Mouse (Mus musculus) limb, embryonic 15.5 days (tissue): Measurements from ENCODE around the gene Rmnd1. TPM values are rescaled to one million over a fixed set of nuclear protein-coding genes. Genes with fewer than 3 reads are reported as not detected.

Source experiments
- ATAC-seq: fragments of 200-750 bp; cut with Nextera tagmentation; 2 replicates; pipeline ENCODE4 v1.8.0; 2017; ENCODE audit warnings: low read depth, moderate TSS enrichment; ENCODE audit not compliant: insufficient number of reproducible peaks, low FRiP score, low TSS enrichment
- H3K27ac ChIP-seq: fragments of 300-500 bp; sonication (generic); 2 replicates; pipeline ENCODE4 v1.5.1; 2015; ENCODE audit warnings: moderate library complexity, mild to moderate bottlenecking, inconsistent platforms
- H3K27me3 ChIP-seq: fragments of 300-500 bp; sonication (generic); 2 replicates; pipeline ENCODE4 v1.6.1; 2015; ENCODE audit warnings: inconsistent platforms
- H3K36me3 ChIP-seq: fragments of 300-500 bp; sonication (generic); 2 replicates; pipeline ENCODE4 v1.6.1; 2015; ENCODE audit warnings: inconsistent platforms
- H3K4me1 ChIP-seq: fragments of 300-500 bp; sonication (generic); 2 replicates; pipeline ENCODE4 v1.6.1; 2015; ENCODE audit warnings: inconsistent platforms
- H3K4me2 ChIP-seq: fragments of 300-500 bp; sonication (generic); 2 replicates; pipeline ENCODE4 v1.6.1; 2015; ENCODE audit warnings: mild to moderate bottlenecking, inconsistent platforms
- H3K4me3 ChIP-seq: fragments of 300-500 bp; sonication (generic); 2 replicates; pipeline ENCODE4 v1.5.1; 2015; ENCODE audit warnings: mild to moderate bottlenecking, inconsistent platforms
- H3K9ac ChIP-seq: fragments of 300-500 bp; sonication (generic); 2 replicates; pipeline ENCODE4 v1.6.1; 2015; ENCODE audit warnings: inconsistent platforms
- H3K9me3 ChIP-seq: fragments of 300-500 bp; sonication (generic); 2 replicates; pipeline ENCODE4 v1.6.1; 2016; ENCODE audit warnings: inconsistent platforms
- WGBS: fragments of 180-500 bp; shearing (Covaris S2); methylation state at CpG from one replicate; pipeline ENCODE4 v1.1.7; 2015; 5-methylcytosine and 5-hydroxymethylcytosine counted together
- polyA plus RNA-seq: library from polyadenylated mRNA; unstranded; fragments of >200 nt; fragmentation: Nextera tagmentation; extraction: Ambion mirVana; gene quantifications from 2 replicates; pipeline ENCODE4 v1.2.1, GENCODE M21; 2015

The Rmnd1 gene
- polyA plus RNA-seq, 1 experiment from 2014 or later: 43.4 TPM

GRCm38 (mm10) chr10:4390550-4390949, 41.6 kb downstream of the Rmnd1 start:
- peaks cover 35% of the 10 kb centered on the region for H3K4me1 ChIP-seq
- H3K27me3 ChIP-seq: no peaks in the 10 kb centered on the region
- no peak overlapping the region for H3K4me3 ChIP-seq
- 40% methylated on average over 2 of the region's 2 CpGs for WGBS
- H3K27ac ChIP-seq: peak overlapping the region; percentile 1; the same call in 1 of the 2 replicates
- no peak for ATAC-seq
- peaks cover 20% of the 10 kb centered on the region for H3K36me3 ChIP-seq
- no peaks in the 10 kb centered on the region for H3K9me3 ChIP-seq
- no peak overlapping the region for H3K9ac ChIP-seq
- no peak overlapping the region for H3K4me2 ChIP-seq

DNA sequence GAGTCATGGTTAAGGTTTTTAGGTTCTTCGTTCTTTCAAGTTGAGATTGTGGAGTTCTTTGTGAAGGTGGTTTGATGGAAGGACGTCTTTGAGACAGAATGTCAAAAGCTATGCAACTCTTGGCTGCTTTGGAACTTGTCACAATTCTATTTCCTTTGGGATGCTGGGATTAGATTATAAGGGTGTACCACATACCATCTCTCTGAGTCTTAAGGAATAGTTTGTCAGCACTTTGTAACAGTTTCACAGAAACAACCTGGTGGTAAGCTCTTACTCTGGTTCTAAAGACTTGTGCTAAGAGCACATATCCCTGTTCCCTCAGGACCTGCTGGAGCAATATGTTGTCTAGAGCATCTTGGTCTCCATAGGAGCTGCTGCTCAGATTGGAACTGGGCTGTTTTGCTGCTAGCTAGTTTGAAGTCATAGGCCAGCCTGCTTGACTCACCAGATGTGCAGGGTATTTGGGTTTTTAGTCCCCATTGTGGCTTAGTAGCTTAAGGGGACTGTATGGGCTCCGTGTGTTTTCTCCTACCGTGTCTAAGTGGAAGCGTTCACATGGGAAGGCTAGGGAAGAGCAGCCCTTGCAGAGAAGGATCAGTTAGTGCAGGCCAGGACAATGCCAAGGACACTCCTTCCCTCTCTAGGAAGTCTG, 42.6 kb downstream of the Rmnd1 start:
- no peak for ATAC-seq
- H3K27ac ChIP-seq: no peak overlapping the region
- WGBS: 49% methylated on average over 5 of the region's 5 CpGs
- H3K9me3 ChIP-seq: no peaks in the 10 kb centered on the region
- no peaks in the 10 kb centered on the region for H3K27me3 ChIP-seq
- peak overlapping the region; percentile 96 for H3K4me3 ChIP-seq
- peaks cover 15% of the 10 kb centered on the region for H3K36me3 ChIP-seq
- peaks cover 35% of the 10 kb centered on the region for H3K4me1 ChIP-seq
- 0 out of 2 replicates have a peak overlapping the region, but pooled peaks have one; percentile 100 for H3K9ac ChIP-seq
- H3K4me2 ChIP-seq: peak overlapping the region; percentile 67

DNA sequence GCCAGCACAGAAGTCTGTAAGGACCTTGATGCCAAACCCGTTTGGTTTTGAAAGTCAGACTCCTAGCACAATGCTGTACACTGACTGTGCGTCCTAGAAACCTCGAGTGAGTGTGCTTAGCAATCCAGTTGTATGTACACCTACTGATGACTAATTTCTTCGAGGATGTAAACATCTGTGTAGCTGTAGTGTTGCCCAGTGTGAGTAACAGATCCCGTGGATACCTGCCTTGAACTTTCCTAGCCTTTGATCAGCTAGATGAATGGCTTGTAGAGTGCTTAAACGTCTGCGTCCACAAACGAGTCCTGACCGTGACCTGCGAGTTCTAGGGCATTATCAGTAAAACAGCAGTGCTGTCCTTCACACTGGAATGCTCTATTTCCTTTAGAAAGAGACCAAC, 43.2 kb downstream of the Rmnd1 start:
- no peak overlapping the region for H3K27ac ChIP-seq
- no peaks in the 10 kb centered on the region for H3K27me3 ChIP-seq
- H3K9ac ChIP-seq: peak overlapping the region; percentile 100; the same call in 1 of the 2 replicates
- 11% methylated on average over 10 of the region's 10 CpGs for WGBS
- H3K4me2 ChIP-seq: peak overlapping the region; percentile 67
- H3K4me1 ChIP-seq: peaks cover 35% of the 10 kb centered on the region
- no peak for ATAC-seq
- H3K36me3 ChIP-seq: peaks cover 10% of the 10 kb centered on the region
- H3K9me3 ChIP-seq: no peaks in the 10 kb centered on the region
- peak overlapping the region; percentile 96 for H3K4me3 ChIP-seq

GRCm38 (mm10) chr10:4388384-4388745, 43.8 kb downstream of the Rmnd1 start:
- Histone ChIP-seq H3K4me3 (peak overlapping the region; percentile 96), H3K27ac (peak overlapping the region; percentile 100), H3K9ac (peak overlapping the region; percentile 100), H3K36me3 (peaks cover 6% of the 10 kb centered on the region; the same call in 1 of the 2 replicates), H3K4me2 (peak overlapping the region; percentile 67), H3K27me3 (no peaks in the 10 kb centered on the region), H3K4me1 (peaks cover 35% of the 10 kb centered on the region), H3K9me3 (no peaks in the 10 kb centered on the region)
- WGBS: under 1% methylated on average over 19 of the region's 19 CpGs
- ATAC-seq: no peak

- H3K9ac ChIP-seq: peak within 1 kb of the TSS; percentile 100
- H3K4me3 ChIP-seq: peak within 1 kb of the TSS; percentile 96
- H3K9me3 ChIP-seq: no peaks in the 10 kb centered on the region
- H3K27me3 ChIP-seq: no peaks in the 10 kb centered on the region
- H3K27ac ChIP-seq: peak within 1 kb of the TSS; percentile 100
- WGBS: under 1% methylated on average over 31 of the region's 87 CpGs
- peak within 1 kb of the TSS; percentile 67 for H3K4me2 ChIP-seq
- peaks cover 35% of the 10 kb centered on the region for H3K4me1 ChIP-seq
- ATAC-seq: no peak
- H3K36me3 ChIP-seq: peaks cover 1% of the 10 kb centered on the region; the same call in 1 of the 2 replicates
Measured at GRCm38 (mm10) chr10:4387701-4388383, 44.3 kb downstream of the Rmnd1 start, which contains the start of gene Zbtb2. TSS of gene Zbtb2 (minus strand) at chr10:4388108.

GRCm38 (mm10) chr10:4386609-4387591, 45.3 kb downstream of the Rmnd1 start:
- Histone ChIP-seq H3K9ac (peak overlapping the region; percentile 100), H3K27ac (peak overlapping the region; percentile 100), H3K4me2 (peak overlapping the region; percentile 67), H3K9me3 (no peaks in the 10 kb centered on the region), H3K27me3 (no peaks in the 10 kb centered on the region), H3K4me1 (peaks cover 34% of the 10 kb centered on the region), H3K36me3 (no peaks in the 10 kb centered on the region), H3K4me3 (peak overlapping the region; percentile 96)
- WGBS: under 1% methylated on average over 65 of the region's 133 CpGs
- ATAC-seq: peak; percentile 94

DNA sequence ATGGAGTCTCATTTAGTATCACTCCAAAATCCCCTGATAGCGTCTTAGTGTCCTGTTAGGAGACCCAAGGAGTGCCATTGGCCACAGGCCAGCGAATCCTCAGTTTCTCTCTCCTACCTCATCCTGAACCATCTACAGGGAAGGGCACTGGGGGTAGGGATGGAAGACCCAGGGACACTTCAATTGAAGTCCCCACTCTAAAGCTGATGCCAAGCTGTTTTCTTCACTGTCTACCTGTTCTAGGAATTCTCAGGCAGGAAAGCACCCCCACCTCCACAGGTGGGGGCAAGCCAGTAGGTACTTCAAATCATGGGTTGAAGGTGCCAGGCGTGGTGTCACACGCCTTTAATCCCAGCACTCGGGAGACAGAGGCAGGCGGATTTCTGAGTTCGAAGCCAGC, 47.9 kb downstream of the Rmnd1 start:
- H3K4me1 ChIP-seq: peaks cover 10% of the 10 kb centered on the region
- H3K27ac ChIP-seq: no peak overlapping the region
- H3K9ac ChIP-seq: no peak overlapping the region
- no peak overlapping the region for H3K4me2 ChIP-seq
- H3K27me3 ChIP-seq: no peaks in the 10 kb centered on the region
- H3K36me3 ChIP-seq: no peaks in the 10 kb centered on the region
- 90% methylated on average over 7 of the region's 7 CpGs for WGBS
- no peaks in the 10 kb centered on the region for H3K9me3 ChIP-seq
- ATAC-seq: no peak
- no peak overlapping the region for H3K4me3 ChIP-seq

DNA sequence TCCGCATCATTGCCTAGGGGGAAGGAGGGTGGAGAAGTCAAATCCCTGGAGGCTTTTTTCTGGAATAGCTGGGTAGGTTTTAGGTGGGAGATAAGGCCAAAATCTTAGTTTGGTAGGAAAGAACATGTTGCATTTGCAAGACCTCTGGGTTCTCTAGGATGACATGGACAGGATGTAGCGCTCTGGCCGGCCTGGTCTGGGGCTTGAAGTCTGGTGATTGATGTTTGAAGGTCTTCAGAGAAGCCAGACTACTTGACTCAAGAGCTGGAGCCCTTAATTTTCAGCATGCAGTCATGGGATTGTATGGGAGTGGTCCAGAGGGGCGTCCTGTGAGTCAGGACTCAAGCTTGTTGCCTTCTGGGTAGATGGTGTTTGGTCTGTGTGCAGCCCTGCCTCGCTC, 51.4 kb downstream of the Rmnd1 start:
- ATAC-seq: no peak
- no peaks in the 10 kb centered on the region for H3K4me1 ChIP-seq

GRCm38 (mm10) chr10:4376931-4377330, 55.3 kb downstream of the Rmnd1 start:
- Histone ChIP-seq H3K4me2 (no peak overlapping the region), H3K9me3 (no peaks in the 10 kb centered on the region), H3K27ac (no peak overlapping the region), H3K36me3 (peaks cover 12% of the 10 kb centered on the region), H3K4me3 (no peak overlapping the region), H3K27me3 (no peaks in the 10 kb centered on the region), H3K4me1 (no peaks in the 10 kb centered on the region), H3K9ac (no peak overlapping the region)
- WGBS: 80% methylated on average over 7 of the region's 7 CpGs
- no peak for ATAC-seq

More for the DNA sequence above, 51.4 kb downstream of the Rmnd1 start:
- no peaks in the 10 kb centered on the region for H3K9me3 ChIP-seq
- no peak overlapping the region for H3K9ac ChIP-seq
- no peak overlapping the region for H3K4me3 ChIP-seq
- H3K4me2 ChIP-seq: no peak overlapping the region
- H3K36me3 ChIP-seq: no peaks in the 10 kb centered on the region
- H3K27ac ChIP-seq: no peak overlapping the region
- 86% methylated on average over 5 of the region's 5 CpGs for WGBS
- no peaks in the 10 kb centered on the region for H3K27me3 ChIP-seq

DNA sequence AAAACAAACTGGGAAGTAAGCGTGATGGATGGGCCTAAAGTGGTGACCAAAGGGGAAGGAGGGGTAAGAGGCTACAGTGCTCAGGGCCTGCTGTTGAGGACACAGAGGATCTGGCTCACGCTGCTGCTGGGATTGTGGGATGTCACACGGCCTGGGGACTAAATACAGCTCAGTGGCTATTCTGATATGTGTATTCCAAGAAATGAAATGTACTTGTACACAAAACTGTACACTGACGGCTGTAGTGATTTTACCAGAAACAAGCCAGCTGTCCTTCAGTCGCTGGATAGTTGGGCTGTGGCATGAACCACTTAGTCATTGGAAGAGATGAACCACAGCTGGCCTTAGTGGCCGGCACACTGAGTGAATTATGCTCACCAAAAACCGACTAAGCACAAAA, 55.7 kb downstream of the Rmnd1 start:
- Histone ChIP-seq H3K9me3 (no peaks in the 10 kb centered on the region), H3K4me2 (no peak overlapping the region), H3K4me1 (no peaks in the 10 kb centered on the region), H3K27ac (no peak overlapping the region), H3K9ac (no peak overlapping the region), H3K27me3 (no peaks in the 10 kb centered on the region), H3K4me3 (no peak overlapping the region), H3K36me3 (peaks cover 12% of the 10 kb centered on the region)
- WGBS: 67% methylated on average over 7 of the region's 7 CpGs
- no peak for ATAC-seq

DNA sequence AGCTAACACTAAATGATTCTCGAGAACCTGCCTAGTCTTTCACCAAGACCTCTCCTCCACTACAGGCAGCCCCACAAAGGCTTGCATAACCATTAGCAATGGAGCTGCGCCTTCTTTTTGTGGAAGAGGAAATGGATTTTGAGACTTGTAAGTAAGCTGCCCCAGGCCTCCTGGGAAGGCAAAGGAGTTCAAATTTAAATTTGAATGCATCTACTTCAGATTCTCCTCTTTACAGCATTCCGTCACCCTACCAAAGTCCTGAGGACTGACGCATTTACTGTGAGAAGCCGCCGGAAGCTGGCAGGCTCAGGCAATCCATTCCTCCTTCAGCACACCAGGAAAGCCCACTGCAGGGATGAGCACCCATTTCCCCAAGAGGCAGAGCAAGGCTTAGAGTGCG, 56.9 kb downstream of the Rmnd1 start:
- no peak for ATAC-seq
- Histone ChIP-seq H3K36me3 (peaks cover 12% of the 10 kb centered on the region), H3K9me3 (no peaks in the 10 kb centered on the region), H3K4me2 (no peak overlapping the region), H3K4me3 (no peak overlapping the region), H3K9ac (no peak overlapping the region), H3K4me1 (no peaks in the 10 kb centered on the region), H3K27ac (no peak overlapping the region), H3K27me3 (no peaks in the 10 kb centered on the region)
- WGBS: 64% methylated on average over 7 of the region's 7 CpGs
